Mouse (Mus musculus) G1E (cell line): Measurements from ENCODE around the gene Ap2m1.

Experiments used
- CTCF ChIP-seq: IDR thresholded peaks from 2 replicates; pipeline ENCODE4 v1.5.1; 2012; ENCODE audit warnings: low read depth, low read length, inconsistent platforms, mixed read lengths
- GATA1 ChIP-seq: IDR thresholded peaks from 2 replicates; pipeline ENCODE4 v1.6.1; 2012; ENCODE audit warnings: borderline replicate concordance, low read length, inconsistent platforms, mixed read lengths
- POLR2AphosphoS5 ChIP-seq: IDR thresholded peaks from 2 replicates; pipeline ENCODE4 v1.6.1; 2012; ENCODE audit warnings: low read depth, low read length, inconsistent platforms; ENCODE audit not compliant: insufficient replicate concordance
- TAL1 ChIP-seq: conservative IDR thresholded peaks from 2 replicates; pipeline ENCODE4 v1.6.1; 2012; ENCODE audit warnings: low read depth, low read length, inconsistent platforms, mixed read lengths

DNA sequence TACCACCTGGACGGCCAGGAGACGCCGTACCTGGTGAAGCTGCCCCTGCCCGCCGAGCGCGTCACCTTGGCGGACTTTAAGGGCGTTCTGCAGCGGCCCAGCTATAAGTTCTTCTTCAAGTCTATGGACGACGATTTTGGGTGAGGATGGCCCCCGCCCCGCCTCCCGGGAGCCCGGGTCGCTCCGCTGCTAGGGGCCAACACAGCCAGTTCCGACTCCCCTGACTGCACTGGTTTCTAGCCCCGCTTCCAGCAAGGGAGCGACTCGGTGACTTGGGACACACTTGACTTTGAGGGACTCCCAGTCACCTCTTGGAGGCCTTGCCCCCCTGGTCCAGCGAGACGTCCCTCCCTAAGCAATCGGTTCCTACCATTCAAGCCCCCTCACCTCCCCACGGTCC lies 18.1 kb upstream of the Ap2m1 start:
- no peak for TF ChIP-seq CTCF
- no peak for TF ChIP-seq POLR2AphosphoS5
- TF ChIP-seq GATA1, result no peak
- TF ChIP-seq TAL1, result no peak
